Mouse (Mus musculus) adrenal gland, adult 18-20 months (tissue): Measurements from ENCODE around the gene Htt. TPM values are rescaled to one million over a fixed set of nuclear protein-coding genes. Genes with fewer than 3 reads are reported as not detected.

ENCODE experiments used
- DNase-seq, 2 experiments: peaks; one replicate each; pipeline ENCODE4 v3.0.0; 2021 to 2022; ENCODE audit warnings: low spot score in 2 of 2
- total RNA-seq, 2 experiments: library from RNA; stranded (reverse); gene quantifications; 1 replicate in 1 of 2; 2 replicates in 1 of 2; pipeline ENCODE4 v1.2.3; 2021

Gene Htt
- total RNA-seq, 2 experiments from 2014 or later: 30.8 to 34.3 TPM

DNA sequence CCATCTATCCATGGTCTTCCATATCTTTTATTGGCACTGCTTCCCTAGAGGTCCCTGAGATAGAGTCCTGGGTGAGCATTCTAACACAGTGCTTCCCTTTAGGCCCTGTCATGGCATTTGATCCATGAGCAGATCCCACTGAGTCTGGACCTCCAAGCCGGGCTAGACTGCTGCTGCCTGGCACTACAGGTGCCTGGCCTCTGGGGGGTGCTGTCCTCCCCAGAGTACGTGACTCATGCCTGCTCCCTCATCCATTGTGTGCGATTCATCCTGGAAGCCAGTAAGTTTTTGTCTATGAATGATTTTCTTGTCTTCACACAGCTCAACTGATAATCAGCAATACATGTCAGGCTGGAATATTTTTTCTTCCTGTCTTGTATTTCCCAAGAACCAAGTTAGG, 123.7 kb downstream of the Htt start:
- no peak for DNase-seq

DNA sequence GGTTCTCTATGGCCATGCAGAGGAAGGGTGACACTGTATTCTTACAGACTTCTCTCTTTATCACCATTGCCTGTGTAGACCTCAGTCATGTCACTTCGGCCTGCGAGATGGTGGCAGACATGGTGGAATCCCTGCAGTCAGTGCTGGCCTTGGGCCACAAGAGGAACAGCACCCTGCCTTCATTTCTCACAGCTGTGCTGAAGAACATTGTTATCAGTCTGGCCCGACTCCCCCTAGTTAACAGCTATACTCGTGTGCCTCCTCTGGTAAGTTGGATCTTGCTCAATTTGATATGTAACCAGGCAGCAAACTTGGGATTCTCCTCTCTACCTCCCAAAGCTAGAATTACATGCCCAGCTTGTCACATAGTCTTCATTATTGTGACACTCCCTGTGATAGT, 127.7 kb downstream of the Htt start:
- no peak for DNase-seq

DNA sequence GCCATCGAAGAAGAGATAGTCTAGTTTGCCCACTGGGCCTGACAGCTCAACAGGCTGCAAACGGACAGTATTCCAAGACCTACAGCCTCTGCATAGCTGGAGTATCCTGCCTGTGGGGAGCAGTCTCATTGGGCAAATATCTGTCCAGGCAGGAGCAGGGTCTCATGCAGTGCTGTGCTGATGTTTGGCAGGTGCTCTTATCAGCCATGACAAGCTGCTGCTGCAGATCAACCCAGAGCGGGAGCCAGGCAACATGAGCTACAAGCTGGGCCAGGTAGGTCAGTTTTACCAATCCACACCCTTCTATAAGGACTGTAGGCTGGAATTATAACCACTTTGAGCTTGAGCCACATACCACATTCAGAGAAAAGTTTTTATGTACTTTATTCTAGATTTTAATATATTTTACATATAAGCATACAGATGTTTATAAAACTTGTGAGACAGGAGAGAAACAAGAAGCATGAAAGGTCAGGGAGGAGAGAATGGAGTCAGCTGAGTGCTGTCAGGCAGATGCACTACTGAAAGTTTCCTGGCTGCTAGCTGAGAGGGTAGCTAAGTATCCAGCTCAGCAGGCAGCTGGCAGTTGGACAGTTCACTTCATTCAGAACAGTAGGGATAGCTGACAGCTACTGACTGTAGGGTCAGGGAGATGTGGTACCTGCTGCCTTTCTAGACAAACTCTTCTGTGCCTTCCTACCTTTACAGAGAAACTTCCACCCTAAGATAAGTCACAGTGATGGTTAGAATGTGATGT, 135.3 kb downstream of the Htt start:
- no peak for DNase-seq

DNA sequence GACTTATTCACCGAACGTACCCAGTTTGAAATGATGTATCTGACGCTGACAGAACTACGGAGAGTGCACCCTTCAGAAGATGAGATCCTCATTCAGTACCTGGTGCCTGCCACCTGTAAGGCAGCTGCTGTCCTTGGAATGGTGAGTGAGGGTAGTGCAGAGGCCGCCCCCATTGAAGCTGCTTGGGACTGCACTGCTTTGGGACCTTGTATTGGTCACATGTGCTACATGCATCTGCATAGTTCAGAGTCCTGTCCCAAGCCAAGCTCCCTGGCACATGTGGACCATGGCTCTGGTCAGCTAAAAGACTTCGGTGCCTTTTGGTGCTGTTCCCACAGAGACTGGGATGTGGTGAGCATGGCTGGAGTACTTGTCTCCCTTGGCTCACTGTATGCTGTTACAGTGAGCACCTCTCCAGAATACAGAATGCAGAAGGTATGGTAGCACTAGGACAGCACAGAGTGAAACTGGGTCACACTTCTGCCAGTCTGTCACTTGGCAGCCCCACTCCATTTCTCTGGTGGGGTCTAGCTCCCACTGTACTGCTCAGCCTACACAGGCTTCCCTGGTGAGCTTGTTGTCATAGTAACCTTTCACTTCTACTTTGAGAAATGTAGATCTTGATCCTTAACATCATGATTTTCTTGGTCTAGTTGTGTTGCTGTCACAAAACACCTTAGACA, 138.4 kb downstream of the Htt start:
- DNase-seq: no peak

DNA sequence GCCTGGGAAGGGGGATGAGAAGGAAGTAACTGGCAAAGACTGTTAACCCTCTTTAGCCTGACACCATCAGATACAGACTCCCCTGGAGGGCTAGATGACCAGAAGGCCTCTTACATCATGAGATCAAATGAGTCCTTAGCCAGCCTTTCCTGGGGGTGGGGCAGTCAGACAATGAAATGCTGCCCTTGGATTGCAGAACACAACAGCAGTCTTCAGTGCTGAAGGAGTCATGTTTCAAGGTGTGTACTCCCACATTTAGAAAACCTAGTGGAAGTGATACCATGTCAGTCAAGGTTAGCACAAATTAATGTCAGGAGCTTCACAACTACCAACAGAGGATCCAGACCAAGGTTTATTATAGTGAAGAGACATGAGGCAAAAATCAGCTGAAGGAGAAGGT, 140.8 kb downstream of the Htt start:
- DNase-seq: no peak

DNA sequence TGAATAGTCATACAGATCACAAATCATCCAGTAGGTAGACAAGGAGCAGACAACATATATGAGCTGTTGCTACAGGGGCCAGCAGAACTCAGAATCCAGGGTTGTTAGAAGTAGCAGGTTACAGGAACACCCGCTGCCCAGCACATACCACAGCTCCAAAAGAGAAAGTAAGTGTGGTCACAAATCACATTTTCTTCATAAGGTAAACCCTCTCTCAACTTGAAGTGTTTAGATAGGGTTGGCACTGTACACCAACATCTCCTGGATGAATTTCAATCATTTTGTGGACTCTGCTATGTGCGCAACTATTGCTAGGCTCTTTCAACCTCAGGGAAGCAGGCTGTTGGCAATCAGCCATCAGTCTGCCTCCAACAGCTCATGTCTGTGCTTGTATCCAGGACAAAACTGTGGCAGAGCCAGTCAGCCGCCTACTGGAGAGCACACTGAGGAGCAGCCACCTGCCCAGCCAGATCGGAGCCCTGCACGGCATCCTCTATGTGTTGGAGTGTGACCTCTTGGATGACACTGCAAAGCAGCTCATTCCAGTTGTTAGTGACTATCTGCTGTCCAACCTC, 141.4 kb downstream of the Htt start:
- no peak for DNase-seq

DNA sequence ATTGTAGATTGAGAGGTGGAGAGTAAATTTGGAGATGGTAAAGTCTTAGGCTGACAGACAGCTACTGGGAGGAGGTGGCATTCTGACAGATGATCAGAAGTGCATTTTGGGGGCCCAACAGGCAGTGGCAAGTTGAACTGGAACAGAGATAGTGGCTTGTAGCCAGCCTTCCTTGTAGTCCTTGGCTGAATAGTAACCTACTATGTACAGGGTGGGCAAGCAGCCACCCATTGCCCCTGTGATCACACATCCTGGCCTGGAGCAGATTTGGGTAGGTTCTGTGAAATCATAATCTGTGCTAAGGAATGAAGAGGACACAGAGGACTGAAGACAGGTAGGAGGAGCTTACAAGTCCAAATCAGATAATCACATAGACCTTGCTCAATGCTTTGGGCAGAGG, 142.9 kb downstream of the Htt start:
- DNase-seq: no peak

DNA sequence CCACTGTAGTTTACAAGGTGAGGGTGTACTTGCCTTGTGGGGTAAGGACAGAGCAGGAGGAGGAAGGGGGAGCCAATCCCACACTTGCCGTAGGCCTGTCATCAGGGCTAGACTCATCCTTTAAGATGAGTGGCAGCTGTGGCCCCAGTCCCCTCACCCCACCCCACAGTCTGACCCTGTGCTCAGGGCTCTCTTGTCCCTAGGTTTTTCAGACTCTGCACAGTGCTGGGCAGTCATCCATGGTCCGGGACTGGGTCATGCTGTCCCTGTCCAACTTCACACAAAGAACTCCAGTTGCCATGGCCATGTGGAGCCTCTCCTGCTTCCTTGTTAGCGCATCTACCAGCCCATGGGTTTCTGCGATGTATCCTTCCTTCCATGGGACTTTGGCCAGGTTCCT, 145.7 kb downstream of the Htt start:
- no peak for DNase-seq

DNA sequence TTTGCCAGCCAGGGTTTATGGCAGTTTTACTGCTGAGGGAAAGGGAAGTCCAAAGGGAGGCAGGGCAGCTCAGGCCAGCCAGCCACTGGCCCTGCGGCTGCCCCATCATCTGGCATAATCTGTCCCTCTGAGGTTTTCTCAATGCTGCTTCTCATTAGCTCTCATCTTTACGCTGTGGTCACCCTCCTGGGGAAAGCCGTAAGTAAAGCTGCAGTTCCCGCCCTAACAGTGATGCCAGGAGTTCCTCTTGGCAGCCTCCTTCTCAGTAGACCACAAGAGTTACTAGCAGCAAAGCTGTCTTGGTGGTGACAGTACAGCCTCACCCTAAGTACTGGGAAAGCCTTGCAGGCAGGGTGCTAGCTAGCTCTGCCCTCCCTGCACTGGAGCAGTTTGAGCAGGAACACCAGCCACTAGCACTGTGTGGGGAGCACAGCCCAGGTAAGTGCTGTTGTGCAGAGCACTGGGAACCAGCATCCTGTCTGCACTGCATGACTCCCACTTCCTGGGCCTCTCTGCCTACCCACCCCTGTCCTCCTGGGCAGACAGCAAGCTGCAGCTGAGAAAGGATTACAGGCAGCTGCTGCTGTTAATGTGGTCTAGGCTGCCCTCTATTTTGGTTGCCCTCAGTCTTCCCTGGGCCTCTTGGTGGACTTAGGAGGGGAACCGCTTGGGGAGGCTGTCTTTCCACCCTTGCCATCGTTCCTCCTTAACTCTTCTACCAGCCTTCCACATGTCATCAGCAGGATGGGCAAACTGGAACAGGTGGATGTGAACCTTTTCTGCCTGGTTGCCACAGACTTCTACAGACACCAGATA, 146.6 kb downstream of the Htt start, which contains the start of gene Msantd1:
Gene Msantd1 (plus strand): TSS at position 103 of the 816 bp plus-strand sequence.
- DNase-seq: no peak

DNA sequence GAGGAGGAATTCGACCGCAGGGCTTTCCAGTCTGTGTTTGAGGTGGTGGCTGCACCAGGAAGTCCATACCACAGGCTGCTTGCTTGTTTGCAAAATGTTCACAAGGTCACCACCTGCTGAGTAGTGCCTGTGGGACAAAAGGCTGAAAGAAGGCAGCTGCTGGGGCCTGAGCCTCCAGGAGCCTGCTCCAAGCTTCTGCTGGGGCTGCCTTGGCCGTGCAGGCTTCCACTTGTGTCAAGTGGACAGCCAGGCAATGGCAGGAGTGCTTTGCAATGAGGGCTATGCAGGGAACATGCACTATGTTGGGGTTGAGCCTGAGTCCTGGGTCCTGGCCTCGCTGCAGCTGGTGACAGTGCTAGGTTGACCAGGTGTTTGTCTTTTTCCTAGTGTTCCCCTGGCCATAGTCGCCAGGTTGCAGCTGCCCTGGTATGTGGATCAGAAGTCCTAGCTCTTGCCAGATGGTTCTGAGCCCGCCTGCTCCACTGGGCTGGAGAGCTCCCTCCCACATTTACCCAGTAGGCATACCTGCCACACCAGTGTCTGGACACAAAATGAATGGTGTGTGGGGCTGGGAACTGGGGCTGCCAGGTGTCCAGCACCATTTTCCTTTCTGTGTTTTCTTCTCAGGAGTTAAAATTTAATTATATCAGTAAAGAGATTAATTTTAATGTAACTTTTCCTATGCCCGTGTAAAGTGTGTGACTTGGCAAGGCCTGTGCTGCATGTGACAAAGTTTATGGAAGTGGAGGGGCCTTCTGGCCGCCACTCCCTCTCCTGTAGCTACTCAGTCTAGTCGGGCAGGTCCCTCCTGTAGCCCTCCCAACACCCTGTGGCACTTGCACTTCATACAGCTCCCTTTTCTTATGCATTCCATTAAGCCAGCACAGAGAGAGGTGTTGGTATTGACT, 147.4 kb downstream of the Htt start:
- no peak for DNase-seq

DNA sequence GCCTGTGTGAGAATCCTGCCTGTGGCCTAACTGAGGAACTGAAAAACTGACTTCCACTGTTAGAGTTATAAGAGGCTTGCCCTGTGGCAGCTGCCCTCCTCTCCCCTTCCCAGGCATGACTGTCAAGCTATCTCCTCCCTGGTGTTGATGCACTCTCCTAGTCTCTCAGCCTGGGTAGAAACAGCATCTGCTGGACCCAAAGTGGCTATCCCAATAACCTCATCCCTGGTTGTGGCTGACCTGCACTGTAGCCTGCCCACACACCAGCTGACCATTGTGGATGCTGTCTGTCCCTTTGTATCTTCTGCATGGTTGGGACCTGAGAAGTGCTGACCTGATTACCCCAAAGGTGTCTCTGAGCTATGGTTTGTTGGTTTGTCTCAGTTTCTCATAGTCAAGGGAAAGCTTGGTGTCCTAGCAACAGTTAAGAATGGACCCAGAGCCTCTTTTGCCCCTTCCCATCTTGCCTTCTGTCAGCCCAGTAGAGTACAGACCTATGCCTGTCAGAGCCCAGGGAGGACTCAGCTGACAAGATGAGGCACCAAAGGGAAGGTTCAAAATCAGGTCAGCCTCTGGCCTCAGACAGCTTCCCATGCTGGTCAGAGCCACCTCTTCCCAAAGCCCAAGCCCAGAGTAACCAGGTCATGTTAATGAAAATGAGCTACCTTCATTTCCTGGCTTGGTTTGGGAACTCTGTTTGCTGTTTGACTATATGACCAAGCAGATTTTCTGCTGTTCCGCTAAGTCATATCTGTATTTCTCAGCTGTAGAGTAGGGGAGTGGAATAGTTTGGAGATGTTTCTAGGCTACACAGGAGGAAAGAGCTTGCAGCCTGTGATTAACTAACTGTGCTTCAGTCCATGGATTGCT, 148.3 kb downstream of the Htt start:
- no peak for DNase-seq

DNA sequence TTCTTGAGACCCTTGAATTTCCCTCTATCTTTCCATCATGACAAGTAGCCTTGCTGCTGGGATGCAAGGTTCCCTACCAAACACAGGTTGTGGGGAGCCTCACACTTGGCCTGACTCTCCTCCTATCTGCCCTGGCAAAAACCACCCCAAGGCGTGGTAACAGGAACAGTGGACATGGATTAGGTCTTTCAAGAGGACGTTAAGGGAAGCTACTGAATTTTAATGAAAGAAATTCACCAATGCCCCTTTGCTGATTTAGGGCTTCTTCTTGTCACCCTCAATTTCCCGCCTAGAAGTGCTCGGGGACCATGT, 148.9 kb downstream of the Htt start:
- DNase-seq: no peak

DNA sequence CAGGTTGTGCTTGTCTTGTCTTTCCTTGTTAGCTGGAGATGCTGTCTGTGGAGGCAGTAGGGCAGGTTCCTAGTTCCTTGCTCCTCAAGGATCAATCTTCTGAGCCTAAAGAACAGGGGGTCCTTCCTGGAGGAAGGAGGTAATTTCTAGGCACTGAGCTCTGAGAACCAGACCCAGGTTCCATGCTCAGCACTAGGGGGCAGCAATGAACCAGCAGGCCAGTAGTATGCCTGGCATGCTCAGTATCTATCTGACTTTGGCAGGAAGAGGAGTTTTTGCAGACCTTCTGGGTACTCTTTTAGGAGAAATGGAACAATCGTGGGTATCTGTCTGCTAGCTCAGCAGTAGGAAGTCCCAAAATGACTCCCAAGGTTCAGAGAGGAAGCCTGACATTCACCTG, 154.3 kb downstream of the Htt start:
- DNase-seq: peak; percentile 70 to 71

DNA sequence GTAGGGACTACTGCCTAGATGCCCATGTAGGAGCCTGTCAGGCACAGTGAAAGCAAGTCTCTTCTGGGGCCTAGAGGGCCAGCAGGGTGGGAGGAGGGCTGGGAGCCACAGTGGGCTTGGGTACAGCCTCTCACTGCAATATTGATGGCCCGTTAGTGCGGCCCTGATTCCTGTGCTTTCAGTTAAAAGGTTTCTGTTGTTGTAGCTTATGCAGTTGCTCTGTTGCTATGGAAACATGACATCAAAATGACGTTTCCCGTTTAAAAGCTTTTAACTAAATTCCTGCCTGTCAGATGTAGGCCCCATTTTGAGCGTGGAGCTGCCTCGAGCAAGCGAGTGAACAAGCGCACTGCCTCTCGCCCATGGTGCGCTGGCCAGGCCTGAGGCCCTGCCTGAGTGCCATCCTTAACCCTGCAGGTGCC, 155.7 kb downstream of the Htt start:
- no peak for DNase-seq

DNA sequence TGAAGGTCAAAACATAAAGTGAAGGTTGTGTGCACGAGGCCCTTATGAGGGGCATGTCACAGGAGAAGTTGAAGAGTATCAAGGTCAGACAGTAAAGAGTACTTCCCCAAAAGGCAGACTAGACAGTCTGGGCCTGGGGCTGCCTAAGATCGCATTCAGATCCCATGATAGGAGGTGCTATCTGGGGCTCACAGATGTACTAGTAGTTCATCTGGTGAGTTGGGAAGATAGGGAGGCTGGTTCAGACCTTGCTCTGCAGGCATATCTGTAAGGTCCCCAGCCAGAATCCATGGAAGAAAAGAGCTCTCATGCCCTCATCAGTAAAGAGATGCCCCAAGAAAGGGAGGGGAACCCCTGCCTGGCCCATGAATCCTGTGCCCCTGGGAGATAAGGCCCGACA, 157.2 kb downstream of the Htt start:
- DNase-seq: no peak

DNA sequence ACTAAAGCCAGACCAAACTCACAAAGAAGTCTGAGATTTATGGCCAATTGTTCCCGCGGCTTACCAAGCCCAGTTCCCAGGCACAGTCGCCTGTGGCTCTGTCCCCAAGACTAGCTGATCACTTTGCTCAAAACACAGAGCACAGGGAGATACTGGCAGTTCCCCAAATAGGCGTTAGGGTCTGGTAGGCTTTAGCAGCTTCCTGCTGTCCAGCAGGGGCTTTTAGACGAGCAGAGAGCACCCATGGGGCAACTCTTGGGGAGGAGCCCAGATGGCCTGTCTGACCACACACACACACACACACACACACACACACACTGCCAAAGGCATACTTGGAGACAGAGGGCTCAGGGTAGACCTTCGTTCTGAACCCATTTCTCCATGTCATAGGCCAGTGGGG, 161.0 kb downstream of the Htt start:
- no peak for DNase-seq

DNA sequence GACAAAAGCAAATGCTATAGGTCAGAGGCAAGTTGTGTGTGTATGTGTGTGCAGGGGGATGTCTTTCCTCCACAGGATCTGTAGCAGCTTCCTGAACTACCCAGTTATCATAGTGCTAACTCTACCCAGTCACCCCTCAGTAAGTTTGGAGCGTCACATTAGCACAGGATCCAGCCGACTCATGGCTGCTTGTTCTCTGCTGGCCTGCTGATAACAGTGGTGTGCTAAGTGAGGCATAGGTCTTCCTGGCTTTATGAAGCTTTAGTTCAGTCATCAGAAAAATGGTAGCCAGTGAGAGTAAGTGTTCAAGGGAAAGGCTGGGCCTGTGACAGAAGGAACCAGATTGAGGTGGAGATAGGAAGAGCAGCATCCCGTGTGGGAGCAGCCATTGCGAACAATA, 162.4 kb downstream of the Htt start:
- no peak for DNase-seq

DNA sequence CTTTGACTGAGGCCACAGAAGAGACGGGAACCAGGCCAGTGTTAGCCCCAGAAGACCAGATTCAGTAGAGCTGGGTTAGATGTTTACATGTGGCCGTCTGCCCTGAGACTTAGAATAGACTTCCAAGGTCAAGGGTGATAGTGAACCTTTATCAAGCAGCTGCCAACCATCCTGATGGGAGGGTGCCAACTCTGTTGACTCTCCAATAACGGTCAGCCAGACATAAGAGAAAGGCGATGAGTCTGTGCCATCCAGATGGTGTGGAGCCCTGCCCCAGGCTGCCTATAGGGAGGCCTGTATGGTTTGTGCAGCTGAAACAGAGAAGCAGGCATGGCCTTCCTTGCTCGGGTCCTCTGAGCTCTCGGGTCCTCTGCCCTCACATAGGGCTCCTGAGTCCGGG, 163.0 kb downstream of the Htt start:
- DNase-seq: no peak

DNA sequence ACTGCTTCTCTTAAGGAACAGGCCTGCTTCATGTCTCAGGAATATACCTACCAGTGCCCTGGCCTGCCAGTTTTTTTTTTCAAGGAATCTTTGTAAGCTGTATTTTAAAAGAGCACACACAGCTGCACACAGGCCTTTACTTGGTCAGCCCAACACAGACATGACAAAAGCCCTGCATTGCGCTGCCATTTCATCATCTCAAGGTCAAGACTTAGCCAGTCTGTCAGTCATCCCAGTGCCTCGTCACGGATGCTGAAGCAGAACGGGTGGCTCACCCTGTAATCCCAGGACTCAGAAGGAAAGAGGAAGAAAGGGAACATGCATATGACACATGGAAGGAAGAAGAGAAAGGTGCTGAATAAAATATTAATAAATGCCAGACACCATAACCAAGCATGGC, 166.1 kb downstream of the Htt start:
- no peak for DNase-seq
